In genomic region chr5:113150871-113151553, GRCm38 (mm10) we compare ENCODE assay signal across 10 mouse cellular contexts.
A peak's percentile ranks its signal among the peaks of the same experiment; 100 is the strongest.
DNase-seq lines count a peak whose midpoint lies in the region; ATAC-seq lines count a peak whose summit lies in the region.
"Had no signal": no experiment of that assay in that cellular context is flagged by ENCODE, and none has a peak within 500 bp of the region (broad histone marks: within the 10 kb centered on the region; RNA-seq: fewer than 3 reads in every experiment).

No protein-coding gene starts in this region.

- ATAC-seq in heart, embryonic 11.5 days (replicated peaks; ENCODE audit: insufficient number of reproducible peaks, low FRiP score, low TSS enrichment): no peak
- ATAC-seq in liver, embryonic 15.5 days (ENCODE audit: insufficient read depth): peak; percentile 23; the same call in 1 of the 2 replicates

- no peaks in the 10 kb centered on the region for H3K9me3 ChIP-seq in heart, embryonic 11.5 days (replicated peaks; ENCODE audit: control insufficient read depth, low read length)
- H3K9me3 ChIP-seq in liver, embryonic 15.5 days (replicated peaks): no peaks in the 10 kb centered on the region

- H3K4me3 ChIP-seq in heart, embryonic 11.5 days (ENCODE audit: low read depth, low read length): no peak overlapping the region
- H3K4me3 ChIP-seq in liver, embryonic 15.5 days (replicated peaks): no peak overlapping the region

- H3K27me3 ChIP-seq in heart, embryonic 11.5 days (ENCODE audit: control insufficient read depth, insufficient read depth, low read length): no peaks in the 10 kb centered on the region
- no peaks in the 10 kb centered on the region for H3K27me3 ChIP-seq in liver, embryonic 15.5 days

- H3K4me2 ChIP-seq in heart, embryonic 11.5 days: no peak overlapping the region
- no peak overlapping the region for H3K4me2 ChIP-seq in liver, embryonic 15.5 days

- H3K27ac ChIP-seq in heart, embryonic 11.5 days (ENCODE audit: low read depth, low read length): peak overlapping the region; percentile 31
- peak overlapping the region; percentile 59 for H3K27ac ChIP-seq in liver, embryonic 15.5 days (replicated peaks)

- 61% methylated on average over 9 of the region's 9 CpGs for WGBS in heart, embryonic 11.5 days (ENCODE audit: insufficient replicate concordance)
- WGBS in liver, embryonic 15.5 days (ENCODE audit: insufficient replicate concordance): 49% methylated on average over 9 of the region's 9 CpGs

- DNase-seq in heart, postnatal 4 days: no peak
- DNase-seq in MN1 (ENCODE audit: low spot score): peak; percentile 44
- DNase-seq in gastrocnemius, postnatal 25 days: peak; percentile 73
- DNase-seq in embryo, embryonic 10 days (ENCODE audit: low spot score): no peak
- DNase-seq in layer of hippocampus, postnatal 25 days (ENCODE audit: extremely low spot score in 1 of 2, low spot score in 1 of 2): no peak
- DNase-seq in left cerebral cortex, adult 8-10 months (ENCODE audit: low spot score in 2 of 2): no peak
- DNase-seq: kidney, adult 18-20 months; right cerebral cortex, adult 18-20 months had no signal

- peaks cover 32% of the 10 kb centered on the region for H3K4me1 ChIP-seq in heart, embryonic 11.5 days (ENCODE audit: control insufficient read depth, insufficient read depth, low read length)
- H3K4me1 ChIP-seq in liver, embryonic 15.5 days (replicated peaks): peaks cover 49% of the 10 kb centered on the region

- no peaks in the 10 kb centered on the region for H3K36me3 ChIP-seq in heart, embryonic 11.5 days (ENCODE audit: control insufficient read depth, insufficient read depth, low read length)
- no peaks in the 10 kb centered on the region for H3K36me3 ChIP-seq in liver, embryonic 15.5 days (replicated peaks)

- H3K9ac ChIP-seq in heart, embryonic 11.5 days (ENCODE audit: low read depth, low read length): 0 out of 2 replicates have a peak overlapping the region, but pooled peaks have one; percentile 24
- H3K9ac ChIP-seq in liver, embryonic 15.5 days: no peak overlapping the region

Comparison
In these comparisons a context has a peak if more than half of its experiments do, and no peak if none do; other contexts are left out.
1. DNase-seq: peak in MN1 (single experiment) and gastrocnemius, postnatal 25 days (single experiment); none in heart, postnatal 4 days (single experiment), embryo, embryonic 10 days (single experiment), layer of hippocampus, postnatal 25 days (0 of 2) and left cerebral cortex, adult 8-10 months (0 of 2).